Mouse (Mus musculus) heart, embryonic 12.5 days (tissue): ENCODE data around the gene Fam78b. TPM values are rescaled to one million over a fixed set of nuclear protein-coding genes. Genes with fewer than 3 reads are reported as not detected.

Experiments used
- ATAC-seq: fragments of 200-750 bp; cut with Nextera tagmentation; 2 replicates; pipeline ENCODE4 v1.8.0; 2017; ENCODE audit warnings: moderate TSS enrichment, moderate library complexity; ENCODE audit not compliant: insufficient number of reproducible peaks, low FRiP score
- H3K27ac ChIP-seq: fragments of 300-500 bp; sonication (generic); 2 replicates; pipeline ENCODE4 v1.5.1; 2016; ENCODE audit warnings: mild to moderate bottlenecking, moderate library complexity; ENCODE audit not compliant: poor library complexity, severe bottlenecking
- H3K27me3 ChIP-seq: fragments of 300-500 bp; sonication (generic); replicated peaks from 2 replicates; pipeline ENCODE4 v1.6.1; 2016; ENCODE audit warnings: mild to moderate bottlenecking, moderate library complexity
- H3K36me3 ChIP-seq: fragments of 300-500 bp; sonication (generic); 2 replicates; pipeline ENCODE4 v1.6.1; 2016; ENCODE audit warnings: mild to moderate bottlenecking, moderate library complexity
- H3K4me1 ChIP-seq: fragments of 300-500 bp; sonication (generic); replicated peaks from 2 replicates; pipeline ENCODE4 v1.6.1; 2016; ENCODE audit warnings: mild to moderate bottlenecking
- H3K4me2 ChIP-seq: fragments of 300-500 bp; sonication (generic); 2 replicates; pipeline ENCODE4 v1.6.1; 2016; ENCODE audit warnings: mild to moderate bottlenecking, moderate library complexity
- H3K4me3 ChIP-seq: fragments of 300-500 bp; sonication (generic); 2 replicates; pipeline ENCODE4 v1.5.1; 2016; ENCODE audit warnings: mild to moderate bottlenecking
- H3K9ac ChIP-seq: fragments of 300-500 bp; sonication (generic); 2 replicates; pipeline ENCODE4 v1.6.1; 2016; ENCODE audit warnings: mild to moderate bottlenecking, moderate library complexity
- H3K9me3 ChIP-seq: fragments of 300-500 bp; sonication (generic); replicated peaks from 2 replicates; pipeline ENCODE4 v1.6.1; 2016; ENCODE audit warnings: mild to moderate bottlenecking, moderate library complexity
- whole genome bisulfite sequencing: fragments of 180-500 bp; shearing (Covaris S2); methylation state at CpG from one replicate; pipeline ENCODE4 v1.1.7; 2016; 5-methylcytosine and 5-hydroxymethylcytosine counted together
- polyA plus RNA-seq: library from polyadenylated mRNA; unstranded; fragments of >200 nt; fragmentation: Nextera tagmentation; extraction: Ambion mirVana; gene quantifications from 2 replicates; pipeline ENCODE4 v1.2.1, GENCODE M21; 2016

Fam78b gene
- polyA plus RNA-seq, 1 experiment from 2014 or later, result 0.91 TPM

DNA sequence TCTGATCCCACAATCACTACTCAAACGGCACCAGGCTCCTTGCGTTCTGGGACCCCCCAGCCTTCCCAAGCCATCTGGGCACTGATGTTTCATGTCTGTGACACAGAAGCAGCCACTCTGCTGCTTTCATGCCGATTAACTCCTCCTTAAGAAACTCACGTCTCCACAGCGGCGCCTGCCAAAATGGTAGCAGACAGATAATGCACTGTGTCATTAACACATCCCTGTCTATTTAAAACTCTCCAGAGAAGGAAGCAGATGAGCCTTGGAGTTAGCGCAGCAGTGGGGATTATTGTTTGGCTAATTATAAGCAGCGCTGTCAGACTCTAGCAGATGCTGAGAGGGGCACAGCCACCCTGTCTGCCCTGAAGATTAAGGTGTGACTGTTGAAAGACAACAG lies 118.2 kb downstream of the Fam78b start:
- Histone ChIP-seq H3K9ac (no peak overlapping the region), H3K27ac (no peak overlapping the region), H3K4me3 (no peak overlapping the region), H3K4me2 (no peak overlapping the region), H3K4me1 (no peaks in the 10 kb centered on the region), H3K27me3 (no peaks in the 10 kb centered on the region), H3K9me3 (no peaks in the 10 kb centered on the region), H3K36me3 (no peaks in the 10 kb centered on the region)
- no peak for ATAC-seq
- WGBS, result 53% methylated on average over 8 of the region's 8 CpGs

DNA sequence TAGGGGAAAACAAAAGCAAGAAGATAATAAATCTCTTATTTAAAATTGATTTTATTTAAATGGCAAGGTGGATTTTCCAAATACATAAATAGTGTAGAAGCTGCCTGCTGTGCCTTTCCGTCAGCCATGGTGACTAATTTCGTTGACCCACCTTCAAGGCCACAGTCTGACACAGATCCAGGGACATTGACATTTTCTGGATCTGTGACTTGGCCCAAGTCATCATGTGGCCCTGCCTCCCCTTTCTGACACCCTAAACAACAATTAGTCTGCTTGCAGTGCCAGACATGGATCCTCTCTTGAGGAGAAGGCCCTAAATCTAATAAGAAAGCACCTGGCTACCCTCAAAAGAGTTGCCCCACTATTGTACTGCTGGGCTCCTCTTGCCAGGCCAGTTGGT lies 121.2 kb downstream of the Fam78b start:
- H3K9ac ChIP-seq, result no peak overlapping the region
- no peaks in the 10 kb centered on the region for H3K36me3 ChIP-seq
- no peak for ATAC-seq
- no peak overlapping the region for H3K4me3 ChIP-seq
- no peak overlapping the region for H3K27ac ChIP-seq
- no peaks in the 10 kb centered on the region for H3K27me3 ChIP-seq
- H3K4me1 ChIP-seq, result no peaks in the 10 kb centered on the region
- 82% methylated on average over 2 of the region's 2 CpGs for WGBS
- H3K9me3 ChIP-seq, result no peaks in the 10 kb centered on the region
- no peak overlapping the region for H3K4me2 ChIP-seq

DNA sequence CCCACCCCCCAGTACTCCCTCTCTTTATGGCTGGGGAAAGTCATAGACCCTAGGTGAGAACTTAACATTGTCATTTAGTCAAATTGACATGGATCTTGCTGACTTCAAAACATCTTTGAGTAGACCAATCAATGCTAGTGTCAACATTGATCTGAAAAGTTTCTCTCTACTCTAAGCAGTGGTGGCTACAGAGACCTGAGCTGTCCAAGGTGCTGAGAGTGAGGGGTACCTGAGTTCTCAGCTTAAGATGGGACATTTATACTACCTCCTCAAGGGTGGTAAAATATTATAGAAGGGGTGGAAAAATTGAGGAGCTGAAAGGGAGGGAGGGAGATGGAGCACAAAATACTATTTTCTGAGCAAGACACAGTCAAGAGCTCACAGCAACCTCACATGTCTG lies 122.3 kb downstream of the Fam78b start:
- Histone ChIP-seq H3K9ac (no peak overlapping the region), H3K4me1 (no peaks in the 10 kb centered on the region), H3K4me2 (no peak overlapping the region), H3K4me3 (no peak overlapping the region), H3K36me3 (no peaks in the 10 kb centered on the region), H3K27ac (no peak overlapping the region), H3K27me3 (no peaks in the 10 kb centered on the region), H3K9me3 (no peaks in the 10 kb centered on the region)
- ATAC-seq, result no peak

DNA sequence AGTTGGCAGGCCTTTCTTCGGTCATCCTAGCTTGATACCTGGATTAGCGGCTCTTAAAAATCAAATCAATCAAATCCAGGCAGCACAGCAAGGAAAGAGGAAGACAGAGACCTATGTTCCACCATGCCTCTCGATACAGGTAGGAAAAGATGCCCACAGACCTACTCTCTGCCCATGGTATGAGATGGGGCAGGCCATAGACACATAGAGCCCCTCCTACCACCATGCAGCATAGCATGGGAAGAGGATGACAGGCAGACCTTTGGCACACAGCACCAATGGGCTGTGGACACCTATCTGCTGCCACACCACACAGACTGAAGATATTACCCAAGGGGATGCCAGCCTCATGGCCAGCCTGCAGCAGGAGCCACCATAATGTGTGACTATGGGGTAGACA lies 124.7 kb downstream of the Fam78b start:
- Histone ChIP-seq H3K4me2 (no peak overlapping the region), H3K9ac (no peak overlapping the region), H3K9me3 (no peaks in the 10 kb centered on the region), H3K27ac (no peak overlapping the region), H3K4me1 (no peaks in the 10 kb centered on the region), H3K27me3 (no peaks in the 10 kb centered on the region), H3K36me3 (no peaks in the 10 kb centered on the region), H3K4me3 (no peak overlapping the region)
- no peak for ATAC-seq
- WGBS, result 68% methylated on average over 3 of the region's 3 CpGs

DNA sequence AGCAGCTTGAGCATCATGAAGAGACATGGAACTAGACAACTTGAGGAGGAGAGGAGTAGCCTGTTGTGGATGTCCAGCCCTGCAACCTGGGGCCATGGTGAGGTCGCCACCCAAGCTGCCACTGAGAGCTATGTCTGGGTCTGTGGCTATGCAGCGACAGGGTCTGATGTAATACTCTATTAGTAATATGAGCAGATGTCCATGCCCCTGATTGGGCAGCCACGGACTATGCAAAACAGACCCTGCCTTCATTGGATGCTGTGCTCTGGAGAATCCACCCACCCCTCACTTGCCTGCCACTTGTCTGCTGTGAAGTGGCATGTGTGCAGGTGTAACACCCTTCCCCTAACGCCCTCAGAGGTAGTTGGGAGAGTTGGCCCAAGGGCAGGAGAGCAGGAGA lies 125.1 kb downstream of the Fam78b start:
- Histone ChIP-seq H3K36me3 (no peaks in the 10 kb centered on the region), H3K9me3 (no peaks in the 10 kb centered on the region), H3K27me3 (no peaks in the 10 kb centered on the region), H3K27ac (no peak overlapping the region), H3K4me1 (no peaks in the 10 kb centered on the region), H3K4me3 (no peak overlapping the region), H3K9ac (no peak overlapping the region), H3K4me2 (no peak overlapping the region)
- ATAC-seq, result no peak
- WGBS, result 58% methylated on average over 4 of the region's 4 CpGs

DNA sequence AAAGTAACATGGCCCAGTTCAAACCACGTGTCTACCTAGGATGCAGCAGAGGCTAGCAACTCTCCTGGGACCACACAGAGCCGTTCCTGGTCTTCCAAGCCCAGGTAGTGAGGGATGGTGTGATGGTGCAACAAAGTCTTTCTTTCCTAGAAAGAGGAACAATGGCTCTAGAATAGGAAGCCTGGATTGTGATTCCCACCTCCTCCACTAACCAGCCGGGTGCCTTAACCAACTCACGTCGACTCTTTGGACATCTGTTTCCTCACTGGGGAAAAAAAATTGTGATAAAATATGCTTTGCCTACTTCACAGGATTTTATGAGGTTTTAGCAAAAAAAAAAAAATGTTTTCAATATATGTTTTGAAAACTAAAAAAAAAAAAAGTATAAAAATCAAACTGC lies 134.5 kb downstream of the Fam78b start:
- H3K4me3 ChIP-seq, result no peak overlapping the region
- no peak overlapping the region for H3K4me2 ChIP-seq

More for the DNA sequence above, 134.5 kb downstream of the Fam78b start:
- no peaks in the 10 kb centered on the region for H3K27me3 ChIP-seq
- H3K4me1 ChIP-seq, result no peaks in the 10 kb centered on the region
- no peak overlapping the region for H3K27ac ChIP-seq
- H3K9me3 ChIP-seq, result peaks cover 4% of the 10 kb centered on the region; the same call in 1 of the 2 replicates
- no peak overlapping the region for H3K9ac ChIP-seq
- WGBS, result 72% methylated on average over 5 of the region's 5 CpGs
- no peak for ATAC-seq
- H3K36me3 ChIP-seq, result no peaks in the 10 kb centered on the region
